Mouse (Mus musculus) adrenal gland, postnatal 14 days (tissue): ENCODE measurements at regions not wholly inside any gene's neighbourhood (a gene's known extent, or its start where the extent isn't known, plus 50 kb on each side); places are given as distances from the start of the nearest gene placed in this dataset.

ENCODE experiments used
- DNase-seq: peaks from one replicate; pipeline ENCODE4 v3.0.0; 2021; ENCODE audit warnings: mixed read lengths

DNA sequence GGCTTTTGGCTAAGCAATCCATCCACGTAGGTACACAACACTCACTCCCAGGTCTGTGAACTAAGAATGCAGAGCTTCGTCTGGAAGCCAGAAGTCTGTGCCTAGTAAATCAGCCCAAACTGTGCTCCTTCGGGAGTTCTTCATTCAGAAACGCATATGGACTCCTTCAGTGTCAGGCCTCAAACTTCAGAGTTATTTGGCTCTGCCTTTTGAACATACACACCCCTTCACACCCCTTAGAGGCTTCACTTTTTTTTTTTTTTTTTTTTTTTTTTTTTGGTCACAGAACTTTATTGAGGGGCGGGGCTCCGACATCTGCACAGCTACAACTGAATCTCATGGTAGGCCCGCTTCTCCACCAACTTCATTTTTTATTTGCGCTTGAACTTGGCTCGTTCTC lies 120.1 kb upstream of the Gm37988 start:
- DNase-seq, result no peak

DNA sequence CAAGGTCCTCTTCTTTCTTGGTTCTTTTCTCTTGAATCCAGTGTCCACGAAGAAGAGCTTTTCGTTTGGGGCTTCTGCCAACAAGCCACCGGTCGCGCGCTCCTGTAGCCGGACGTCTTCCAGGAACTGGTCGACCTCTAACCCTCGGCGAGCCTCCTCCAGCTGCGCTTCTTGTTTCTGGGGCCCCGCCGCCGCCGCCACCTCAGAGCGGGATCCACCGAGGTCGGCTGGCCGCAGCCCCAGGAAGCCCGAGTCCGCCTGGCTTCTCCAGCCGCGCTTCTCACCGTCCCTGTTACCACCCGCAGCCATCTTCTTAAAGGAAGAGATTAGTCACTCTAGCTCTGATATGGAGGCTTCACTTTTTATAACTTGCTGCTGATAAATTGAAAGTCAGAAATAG lies 118.6 kb upstream of the Gm37988 start:
- DNase-seq, result peak; percentile 28

DNA sequence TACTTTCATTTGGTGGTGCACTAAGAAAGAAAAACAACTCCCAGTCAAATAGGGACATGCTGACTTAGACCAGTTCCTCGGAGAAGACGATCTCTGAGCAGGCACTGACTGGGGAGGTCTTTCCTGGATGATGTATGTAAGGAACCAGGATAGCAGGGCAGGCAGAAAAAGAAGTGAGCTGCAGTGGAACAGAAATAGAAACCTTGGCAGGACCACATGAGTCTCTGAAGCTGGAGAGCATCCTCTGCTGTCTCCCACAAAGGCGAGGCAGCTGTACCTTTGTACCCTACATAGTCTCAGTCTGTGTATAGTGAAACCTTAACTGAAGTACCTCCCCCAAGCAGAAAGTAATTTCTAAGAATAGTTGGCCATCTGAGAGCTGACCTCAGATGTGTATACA lies 104.4 kb upstream of the Gm37988 start:
- no peak for DNase-seq

DNA sequence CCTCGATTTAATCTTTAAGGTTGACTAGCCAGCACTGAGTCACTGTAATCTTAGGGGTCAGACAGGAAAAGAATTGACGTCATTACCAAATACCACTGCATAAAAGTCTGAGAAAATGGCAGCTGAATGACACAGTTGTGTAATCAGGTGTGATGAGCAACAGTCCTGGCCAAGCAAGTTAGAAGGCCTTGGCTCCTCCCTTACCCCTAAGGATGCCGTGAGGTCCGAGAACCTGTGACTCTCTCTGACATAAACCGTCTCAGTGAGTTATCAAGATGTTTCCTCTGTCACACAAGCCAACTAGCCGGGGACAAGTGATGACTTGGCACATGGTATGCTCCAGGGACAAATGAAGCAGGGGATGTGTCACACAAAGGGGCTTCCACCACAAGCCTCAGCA lies 101.5 kb upstream of the Gm37988 start:
- DNase-seq, result peak; percentile 34

DNA sequence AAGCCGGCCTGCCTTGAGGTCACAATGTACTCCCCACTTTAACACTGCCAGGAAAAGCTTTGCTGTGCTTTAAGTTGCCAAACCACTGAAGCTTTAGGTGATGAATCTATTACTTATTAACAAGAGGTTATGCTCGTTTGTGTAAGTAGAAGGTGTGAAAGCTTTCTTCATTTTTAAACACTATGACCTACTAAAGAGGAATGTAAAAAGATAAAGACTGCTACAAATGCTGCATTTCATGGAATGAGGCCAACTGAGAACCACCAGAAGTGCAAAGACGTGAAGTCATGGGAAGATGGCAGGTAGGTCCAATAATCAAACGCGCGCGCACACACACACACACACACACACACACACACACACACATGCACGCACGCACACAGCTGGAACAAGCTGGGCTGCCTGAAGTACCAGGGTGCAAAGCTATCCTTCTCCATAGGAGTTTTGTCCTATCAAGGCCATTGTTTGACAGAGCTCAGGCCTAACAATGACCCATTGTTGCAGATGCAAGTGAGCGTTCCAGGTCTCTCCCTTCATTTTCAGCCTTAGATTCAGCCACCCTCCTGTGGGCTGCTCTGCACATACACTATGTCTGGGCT lies 85.3 kb upstream of the Gm37988 start:
- DNase-seq, result no peak
